Mouse (Mus musculus): ENCODE data around the gene Hnf1a.
A peak's percentile ranks its signal among the peaks of the same experiment; 100 is the strongest.

Hnf1a gene

DNA sequence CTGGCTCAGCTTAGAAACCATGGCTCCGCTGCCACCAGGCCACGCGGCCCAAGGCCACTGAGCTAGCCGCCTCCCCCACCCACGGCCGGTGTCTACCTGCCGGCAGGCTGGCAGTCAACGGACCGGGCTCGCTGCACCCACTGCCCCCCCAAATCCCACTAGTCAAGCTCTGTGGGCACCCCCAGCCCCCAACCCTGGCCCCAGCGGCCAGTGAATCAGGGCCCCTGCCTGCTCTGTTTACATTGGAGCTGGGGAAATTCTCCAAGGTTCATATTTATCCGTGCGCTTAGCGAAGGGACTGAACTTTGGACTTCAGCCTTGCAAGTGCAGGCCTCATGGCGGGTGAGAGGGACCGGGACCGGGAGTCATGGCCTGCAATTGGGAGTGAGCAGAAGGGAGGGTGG is at the start of gene Hnf1a:
Gene Hnf1a, minus strand, starts transcription at position 271 of the 404 bp plus-strand sequence.
- DNase-seq, result no peak

DNA sequence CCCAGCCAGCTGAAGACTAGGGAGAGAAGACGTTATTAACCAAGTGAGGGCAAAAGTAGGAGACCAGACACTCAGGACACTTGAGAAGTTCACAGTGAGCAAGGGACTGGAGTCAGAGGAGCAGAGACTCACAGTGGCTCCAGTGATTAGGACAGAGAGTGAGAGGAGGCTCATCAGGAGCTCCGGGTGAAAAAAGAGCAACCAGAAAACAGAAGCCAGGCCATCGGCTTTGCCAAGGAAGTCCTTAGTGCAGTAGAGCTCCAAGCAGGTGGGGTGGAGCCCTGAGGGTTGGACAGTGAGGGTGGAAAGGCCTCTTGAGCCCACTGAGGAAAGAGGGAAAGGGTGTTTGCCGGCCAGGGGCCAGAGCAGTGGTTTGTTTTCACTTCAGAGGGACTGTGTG is 47.9 kb upstream of the Hnf1a start:
- DNase-seq, result no peak

DNA sequence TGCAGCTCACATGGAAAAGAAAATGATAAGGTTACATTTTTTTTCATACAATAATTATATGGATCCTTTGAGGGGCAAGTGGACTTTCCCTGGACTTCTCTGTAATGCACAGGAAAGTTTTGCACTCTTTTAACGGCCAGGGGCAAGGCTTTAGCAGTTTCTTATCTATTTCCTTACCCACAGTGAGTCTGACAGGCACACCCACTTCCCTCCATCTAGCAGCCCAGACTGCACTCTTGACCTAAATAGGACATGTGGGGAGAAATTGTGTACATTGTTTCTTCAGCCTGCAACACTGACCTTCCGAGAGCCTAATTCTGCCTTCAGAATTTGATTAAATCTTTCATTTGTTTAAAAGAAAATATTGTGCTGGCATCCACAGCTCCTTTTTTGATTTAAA is 47.4 kb upstream of the Hnf1a start:
- DNase-seq, result no peak

DNA sequence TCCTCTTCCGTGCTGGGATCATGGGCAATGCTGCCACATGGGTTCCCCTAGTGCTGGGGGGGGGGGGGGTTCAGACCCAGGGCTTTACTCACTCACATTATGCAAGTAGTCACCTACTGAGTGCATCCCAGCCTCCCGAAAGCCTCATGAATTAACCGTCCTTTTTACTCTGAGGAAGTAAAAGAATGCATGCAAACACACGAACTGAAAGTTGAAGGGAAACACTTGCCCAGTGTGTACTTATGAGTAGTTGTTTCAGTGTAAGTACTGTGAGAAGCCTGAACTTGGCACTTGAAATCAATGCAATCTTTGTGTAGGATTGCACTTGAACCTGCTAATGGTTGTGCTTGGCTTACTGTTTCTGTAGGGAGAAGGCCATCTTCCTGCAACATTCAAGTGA is 44.2 kb upstream of the Hnf1a start:
- DNase-seq, result no peak

DNA sequence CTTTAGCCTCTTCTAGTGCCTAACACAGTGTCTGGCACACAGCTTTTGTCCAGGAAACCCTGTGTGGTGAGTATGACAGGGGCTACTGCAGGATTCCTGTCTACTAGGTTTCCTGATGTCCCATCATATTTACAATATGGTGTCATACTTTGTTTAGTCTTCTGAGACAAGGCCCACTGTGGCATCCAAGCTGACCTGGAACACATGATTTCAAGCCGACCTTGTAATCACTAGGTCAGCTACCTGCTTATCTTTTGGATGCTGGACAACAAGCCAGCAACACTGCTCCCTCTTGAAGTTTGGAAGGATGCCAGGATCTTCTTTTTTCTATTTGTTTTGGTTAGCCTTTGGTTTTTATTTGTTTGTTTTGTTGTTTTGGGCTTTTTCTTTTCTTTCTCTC is 43.7 kb upstream of the Hnf1a start:
- DNase-seq, result no peak

DNA sequence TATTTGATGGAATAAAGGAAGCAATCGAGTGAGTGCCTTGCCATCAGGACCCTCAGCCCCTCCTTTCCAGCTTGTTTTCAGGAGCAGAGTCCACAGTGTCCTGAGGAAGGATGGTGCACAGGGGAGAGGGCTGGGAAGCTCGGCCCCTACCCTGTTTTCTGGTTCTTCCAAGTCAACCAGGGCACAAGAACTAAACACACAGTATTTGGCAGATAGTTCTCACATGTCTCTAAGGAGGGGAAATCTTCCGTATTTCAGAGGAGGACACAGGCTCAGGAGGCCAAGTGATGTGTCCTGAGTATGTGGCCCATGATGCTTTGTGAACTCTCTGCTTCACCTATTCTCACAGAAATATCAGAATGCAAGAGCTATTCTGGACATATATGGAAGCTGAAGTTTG is 42.5 kb upstream of the Hnf1a start:
- no peak for DNase-seq

DNA sequence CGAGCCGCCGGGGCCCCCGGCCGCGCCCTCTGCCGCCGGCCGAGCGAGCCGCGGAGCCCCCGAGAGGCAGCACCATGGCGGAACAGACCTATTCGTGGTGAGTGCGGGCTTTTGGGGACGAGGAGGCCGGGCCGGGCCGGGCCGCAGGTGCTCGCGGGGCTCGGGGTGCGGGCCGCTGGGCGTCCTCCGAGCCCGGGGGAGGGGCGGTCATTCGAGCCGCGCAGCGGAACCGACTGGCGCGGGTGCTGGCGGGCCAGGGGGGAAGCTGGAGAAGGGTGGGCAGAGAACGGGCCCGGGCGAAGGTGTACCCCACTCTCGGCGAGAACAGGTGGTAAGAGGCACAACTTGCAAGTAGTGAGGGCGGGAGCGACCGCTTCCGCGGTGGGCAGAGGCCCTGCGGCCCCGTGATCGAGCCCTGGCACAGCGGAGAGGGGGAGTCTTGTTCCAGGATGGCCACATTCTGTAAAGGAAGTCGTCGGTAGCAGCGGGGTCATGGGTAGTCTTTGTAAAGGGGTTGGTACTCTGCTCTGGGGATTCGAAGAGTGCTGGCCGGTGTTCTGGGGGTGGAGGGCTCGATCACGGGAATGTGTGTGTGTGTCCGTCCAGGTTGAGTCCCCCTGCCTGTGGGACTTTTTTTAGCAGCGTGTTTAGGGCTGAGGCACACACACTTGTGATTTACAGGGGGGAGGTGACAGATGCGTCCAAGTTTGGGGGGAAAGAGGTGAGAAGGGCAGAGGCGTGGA is 40.8 kb upstream of the Hnf1a start:
- DNase-seq, result peak; percentile 47

DNA sequence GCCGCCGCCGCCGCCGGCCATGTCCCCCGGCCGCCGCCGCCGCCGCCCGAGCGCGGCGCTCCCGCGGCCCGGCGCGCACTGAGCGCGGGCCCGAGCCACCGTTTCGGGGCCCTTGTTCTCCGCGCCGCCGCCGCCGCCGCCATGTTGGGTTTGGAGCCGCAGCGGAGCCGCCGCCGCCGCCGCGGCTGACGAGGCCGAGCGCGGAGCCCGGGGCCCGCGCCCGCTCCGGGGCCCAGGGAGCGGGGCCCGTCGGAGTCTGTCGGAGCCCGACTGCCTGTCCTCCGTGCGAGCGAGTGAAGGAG is 40.3 kb upstream of the Hnf1a start:
- no peak for DNase-seq

DNA sequence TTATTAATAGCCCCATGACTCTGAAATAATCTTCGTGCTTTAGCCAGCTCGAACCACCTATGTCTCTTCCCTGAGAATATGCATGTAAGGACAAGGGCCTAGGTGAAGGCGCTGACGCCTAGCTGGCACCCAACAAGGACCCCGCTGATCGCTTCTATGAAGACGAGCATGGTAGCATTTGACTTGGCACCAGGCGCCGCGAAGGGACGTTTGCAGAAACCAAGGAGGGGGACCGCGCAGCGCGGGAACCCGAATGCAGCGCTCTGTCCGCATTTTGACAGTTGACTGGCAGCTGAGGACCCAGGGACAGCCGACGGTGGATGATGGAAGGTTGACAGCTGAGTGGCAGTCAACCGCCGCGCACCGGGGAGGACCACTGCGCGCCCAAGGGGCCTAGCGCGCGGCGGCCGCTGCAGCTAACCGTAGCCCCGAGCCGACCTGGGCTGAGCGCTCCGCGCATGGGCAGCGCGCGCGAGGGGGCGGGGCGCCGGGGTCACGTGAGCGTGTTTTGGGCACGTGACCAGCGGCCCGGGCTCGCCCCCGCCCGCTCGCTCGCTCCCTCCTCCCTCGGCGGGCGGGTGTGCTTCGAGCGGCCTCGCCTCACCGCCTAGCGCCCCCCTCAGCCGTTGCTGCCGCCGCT is 39.8 kb upstream of the Hnf1a start, which contains the start of gene Sppl3:
Gene Sppl3, plus strand, starts transcription at position 561 of the 640 bp plus-strand sequence.
- DNase-seq, result peak; percentile 94

DNA sequence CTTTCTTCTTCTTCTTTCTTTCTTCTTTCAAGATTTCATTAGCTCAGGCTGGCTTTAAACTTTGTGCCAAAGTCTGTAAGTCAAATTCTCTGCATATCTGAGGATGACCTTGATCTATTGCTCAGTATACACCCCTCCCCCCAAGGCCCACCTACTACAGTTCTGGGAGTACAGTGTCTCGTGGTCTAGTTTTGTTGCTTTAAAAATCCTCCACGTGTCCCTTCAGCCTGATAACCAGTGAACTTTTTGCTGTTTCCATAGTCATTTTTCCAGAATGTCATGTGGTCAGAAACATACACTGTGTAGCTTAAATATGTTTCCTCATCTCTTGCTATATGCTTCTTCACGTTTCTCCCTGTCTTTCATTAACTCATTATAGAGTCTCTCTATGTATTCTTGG is 39.1 kb upstream of the Hnf1a start:
- DNase-seq, result no peak

DNA sequence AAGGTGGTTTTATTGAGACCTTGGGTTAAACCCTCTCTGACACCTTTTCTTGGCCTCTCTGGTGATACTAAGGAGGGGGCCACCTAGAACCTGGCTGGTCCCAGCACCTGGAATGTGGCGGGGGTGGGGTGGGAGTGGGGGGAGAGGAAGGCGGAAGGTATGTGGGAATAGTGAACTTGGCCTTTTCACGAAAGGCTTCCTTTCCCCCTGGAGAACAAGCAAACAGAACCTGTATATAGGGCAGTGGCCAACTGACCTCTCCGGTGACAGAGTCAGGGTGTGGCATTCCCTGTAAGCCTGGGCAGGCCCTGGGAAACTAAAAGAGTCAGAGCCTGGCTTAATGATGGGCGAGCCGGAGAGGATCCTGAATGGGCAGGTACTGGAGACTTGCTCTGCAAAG is 38.2 kb upstream of the Hnf1a start:
- DNase-seq, result no peak

DNA sequence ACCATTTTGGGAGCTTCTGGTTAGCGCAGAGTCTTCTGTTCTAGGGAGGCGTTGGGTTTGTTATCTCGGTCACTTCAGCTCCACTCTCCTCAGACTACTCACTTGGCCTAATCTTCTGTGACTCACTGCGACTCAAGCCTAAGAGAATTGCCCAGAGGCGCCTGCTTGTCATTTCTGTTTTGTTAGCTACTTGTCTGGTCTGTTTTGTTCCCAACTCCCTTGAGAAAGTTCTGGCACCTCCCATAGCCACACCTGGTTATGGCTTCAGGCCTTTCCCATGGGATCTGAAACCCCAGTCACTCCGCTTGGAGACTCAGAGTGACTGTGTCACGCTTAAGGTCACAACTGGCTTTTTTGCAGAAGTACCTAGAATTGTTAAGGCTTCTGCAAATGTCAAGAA is 37.4 kb upstream of the Hnf1a start:
- DNase-seq, result no peak

DNA sequence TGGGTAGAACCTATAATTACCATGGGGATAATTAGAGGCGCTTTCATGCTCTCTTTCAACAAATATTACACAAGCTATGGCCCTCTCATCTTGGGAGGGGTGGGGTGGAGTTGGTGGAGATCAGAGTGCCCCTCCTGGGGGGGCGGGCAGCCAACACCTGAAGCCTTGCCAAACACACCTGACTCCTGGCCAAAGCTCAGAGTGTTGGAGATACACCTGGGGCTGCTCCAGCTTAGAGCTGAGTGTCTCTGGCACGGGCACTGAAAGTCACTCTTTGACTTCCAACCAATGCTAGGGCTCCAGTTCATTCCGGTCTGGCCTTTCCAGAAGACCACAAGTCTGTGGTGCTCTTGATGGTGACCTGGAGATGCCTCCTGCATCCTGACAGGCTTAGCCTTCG is 36.9 kb upstream of the Hnf1a start:
- no peak for DNase-seq

DNA sequence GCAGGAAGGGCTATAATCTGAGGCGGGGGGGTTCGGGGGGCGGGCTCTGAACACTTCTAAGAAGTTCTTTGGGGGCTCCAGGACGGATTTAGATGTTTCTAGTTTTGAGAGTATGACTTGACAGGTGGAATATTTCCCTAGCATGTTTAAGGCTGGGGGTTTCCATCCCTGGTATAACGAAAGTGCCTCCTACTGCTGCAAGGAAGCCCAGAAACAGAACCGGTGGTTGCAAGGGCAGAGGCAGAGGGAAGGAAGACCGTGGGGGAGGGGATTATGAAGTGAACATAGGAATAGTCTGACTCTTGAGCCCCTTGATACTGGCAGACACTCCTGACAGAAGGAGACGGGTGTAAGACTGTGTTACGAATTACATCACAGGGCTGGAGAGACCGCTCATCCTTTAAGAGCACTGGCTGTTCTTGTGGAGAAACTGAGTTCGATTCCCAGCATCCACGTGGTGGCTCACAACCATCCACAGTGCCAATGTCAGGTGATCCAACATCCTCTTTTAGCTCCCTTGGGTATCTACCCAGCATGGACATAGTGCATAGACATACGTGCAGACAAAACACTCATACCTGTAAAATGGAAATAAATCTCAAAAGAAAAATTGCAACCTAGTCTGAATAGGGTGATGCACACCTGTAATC is 32.5 kb upstream of the Hnf1a start:
- DNase-seq, result no peak

DNA sequence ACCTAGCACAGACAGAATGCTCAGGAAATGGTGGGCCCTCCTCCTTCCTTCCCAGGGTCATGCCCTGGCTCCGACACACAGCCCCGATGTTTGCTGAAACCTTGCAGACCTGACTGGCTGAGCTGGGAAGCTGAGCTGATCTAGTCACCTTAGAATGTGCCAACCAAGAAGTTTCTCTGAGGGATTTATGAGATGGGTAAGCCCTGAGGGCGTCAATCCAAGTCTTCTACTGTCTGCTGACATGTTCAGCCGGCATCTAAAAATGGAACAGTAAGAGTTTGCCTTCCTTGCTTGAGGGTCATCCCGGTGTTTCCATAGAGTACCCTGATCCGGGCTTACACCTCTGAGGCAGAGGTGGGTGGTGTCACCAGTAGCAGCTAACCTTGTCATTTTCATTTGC is 31.9 kb upstream of the Hnf1a start:
- DNase-seq, result no peak

DNA sequence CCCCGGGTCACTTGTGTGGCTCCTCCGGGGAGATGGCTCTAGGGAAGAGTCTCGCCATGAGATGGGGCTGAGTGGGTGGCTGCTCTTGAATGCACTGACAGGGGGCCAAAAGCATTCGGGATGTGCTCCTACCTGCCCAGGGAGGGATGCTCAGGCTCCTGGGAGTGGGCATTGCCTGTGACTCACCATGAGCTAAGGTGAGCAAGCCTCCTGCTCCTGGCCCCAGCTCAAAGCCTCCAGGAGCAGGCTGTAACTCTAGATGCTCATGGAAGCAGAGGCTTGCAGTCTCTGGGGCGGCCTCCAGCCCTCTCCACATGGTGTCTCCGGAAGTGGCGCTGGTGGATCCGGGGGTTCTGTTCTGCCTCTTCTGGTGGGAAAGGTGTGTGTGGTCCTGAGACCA is 30.6 kb upstream of the Hnf1a start:
- DNase-seq, result no peak

DNA sequence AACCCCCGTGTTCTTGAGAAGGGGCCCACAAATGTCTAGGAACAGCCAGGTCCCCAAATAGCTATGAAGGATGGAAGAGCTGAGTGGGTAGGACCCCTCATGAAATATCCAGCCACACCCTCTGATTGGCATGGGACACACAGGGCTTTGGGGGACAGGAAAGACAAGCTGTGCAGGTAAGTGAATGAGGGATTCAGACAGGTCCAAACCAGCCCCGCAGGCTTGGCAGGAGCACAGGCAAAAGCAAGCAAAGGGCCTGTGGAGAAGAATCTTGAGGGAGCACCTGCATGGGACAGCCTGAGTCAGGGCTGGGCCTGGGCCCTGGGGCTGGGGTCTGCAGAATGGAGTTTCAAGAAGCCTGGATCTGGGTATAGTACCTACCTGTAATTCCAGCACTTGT is 29.6 kb upstream of the Hnf1a start:
- no peak for DNase-seq

DNA sequence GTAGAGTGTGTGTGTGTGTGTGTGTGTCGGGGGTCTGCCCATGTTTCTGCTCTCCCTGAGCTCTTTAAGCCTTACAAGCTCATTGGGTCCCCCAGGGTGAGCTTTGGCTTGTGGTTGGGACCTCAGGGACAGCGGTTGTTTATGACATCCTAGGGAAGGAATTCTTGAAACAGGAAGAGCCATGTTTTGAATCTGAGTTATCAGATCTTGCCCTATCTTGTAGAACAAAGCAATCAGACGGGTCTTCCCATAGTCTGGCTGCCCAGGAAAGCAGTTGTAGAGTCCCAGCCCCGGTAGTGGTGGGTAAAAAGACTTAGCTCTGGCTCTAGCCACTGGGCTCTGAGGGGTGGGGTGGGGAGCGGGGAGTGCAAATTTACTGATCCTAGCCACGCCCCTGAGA is 26.4 kb upstream of the Hnf1a start:
- no peak for DNase-seq

DNA sequence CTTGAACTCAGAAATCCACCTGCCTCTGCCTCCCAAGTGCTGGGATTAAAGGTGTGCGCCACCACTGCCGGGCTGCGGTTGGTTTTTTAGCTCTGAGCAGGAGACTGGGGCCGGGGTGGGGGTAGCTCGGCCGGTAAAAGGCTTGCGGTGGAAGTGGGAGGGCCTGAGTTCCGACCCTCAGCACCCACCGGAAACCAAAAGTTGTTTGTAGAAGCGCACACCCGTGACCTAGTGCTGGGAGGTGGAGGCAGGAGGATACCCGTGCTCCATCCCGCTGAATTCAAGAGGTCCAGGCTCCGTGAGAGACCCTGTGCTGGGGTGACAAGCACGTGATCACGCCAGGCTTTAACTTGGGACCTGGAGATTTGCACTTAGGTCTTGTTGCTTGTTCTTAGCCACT is 25.6 kb upstream of the Hnf1a start:
- DNase-seq, result no peak

DNA sequence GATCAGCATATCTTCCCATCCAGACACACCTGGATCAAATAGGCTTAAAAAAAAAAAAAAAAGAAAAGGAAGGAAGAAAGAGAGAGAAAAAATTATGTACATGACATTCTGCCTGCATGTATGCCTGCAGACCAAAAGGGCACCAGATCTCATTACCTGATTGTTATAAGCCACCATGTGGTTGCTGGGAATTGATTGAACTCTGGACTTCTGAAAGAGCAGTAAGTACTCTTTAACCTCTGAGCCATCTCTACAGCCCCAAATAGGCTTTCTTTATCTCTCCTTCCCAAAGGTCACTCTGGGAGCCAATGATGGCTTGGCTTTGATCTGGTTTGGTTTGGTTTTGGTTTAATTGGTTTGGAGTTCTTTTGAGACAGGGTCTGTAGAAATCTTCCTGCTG is 14.2 kb upstream of the Hnf1a start:
- DNase-seq, result no peak

DNA sequence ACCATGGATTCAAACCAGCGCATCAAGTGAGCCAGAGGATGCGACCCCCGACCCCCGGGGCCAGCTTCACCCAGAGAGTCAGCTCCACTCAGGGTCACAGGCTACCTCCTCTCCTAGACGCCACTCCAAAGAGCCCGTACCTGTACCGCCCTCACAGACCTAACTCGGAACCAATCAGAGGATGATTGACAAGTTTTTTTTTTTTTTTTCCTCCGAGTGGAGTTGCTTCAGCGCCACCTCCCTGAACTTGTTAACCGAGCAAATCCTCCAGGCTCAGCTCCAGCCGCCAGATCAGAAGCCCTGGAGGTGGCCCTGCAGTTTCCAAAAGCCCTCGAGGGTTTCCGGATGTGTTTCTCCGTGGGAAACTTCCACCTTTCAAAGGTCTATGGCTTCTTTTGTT is 11.1 kb upstream of the Hnf1a start:
- no peak for DNase-seq

DNA sequence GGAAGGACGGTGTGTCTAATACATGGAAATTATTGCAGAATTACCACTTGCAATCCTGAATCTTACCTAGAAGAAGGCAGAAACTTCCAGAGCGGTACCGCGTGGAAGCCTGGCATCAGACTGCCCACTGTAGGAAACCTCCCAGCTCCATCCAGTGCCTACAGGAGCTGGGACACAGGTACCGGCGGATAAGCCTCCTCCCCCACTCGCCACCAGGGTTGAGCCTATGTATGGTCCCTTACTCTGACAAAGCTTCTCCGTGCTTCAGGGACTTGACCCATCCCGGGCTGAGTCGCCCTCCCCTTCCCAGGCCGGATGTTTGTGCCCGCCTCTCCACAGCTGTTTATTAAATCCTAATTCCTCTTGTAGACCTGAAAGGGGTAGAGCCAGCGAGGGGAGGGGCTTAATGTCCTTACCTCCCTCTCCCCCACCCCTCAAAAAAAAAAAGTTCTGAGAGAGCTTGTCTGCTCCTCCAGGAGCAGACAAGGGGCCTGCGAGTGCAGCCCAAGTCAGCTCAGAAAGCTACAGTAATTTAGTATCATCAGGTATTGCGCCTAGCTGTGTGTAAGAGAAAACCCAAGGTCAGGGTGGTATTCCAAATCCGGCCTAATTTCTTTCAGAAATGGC is 9.3 kb upstream of the Hnf1a start:
- no peak for DNase-seq

DNA sequence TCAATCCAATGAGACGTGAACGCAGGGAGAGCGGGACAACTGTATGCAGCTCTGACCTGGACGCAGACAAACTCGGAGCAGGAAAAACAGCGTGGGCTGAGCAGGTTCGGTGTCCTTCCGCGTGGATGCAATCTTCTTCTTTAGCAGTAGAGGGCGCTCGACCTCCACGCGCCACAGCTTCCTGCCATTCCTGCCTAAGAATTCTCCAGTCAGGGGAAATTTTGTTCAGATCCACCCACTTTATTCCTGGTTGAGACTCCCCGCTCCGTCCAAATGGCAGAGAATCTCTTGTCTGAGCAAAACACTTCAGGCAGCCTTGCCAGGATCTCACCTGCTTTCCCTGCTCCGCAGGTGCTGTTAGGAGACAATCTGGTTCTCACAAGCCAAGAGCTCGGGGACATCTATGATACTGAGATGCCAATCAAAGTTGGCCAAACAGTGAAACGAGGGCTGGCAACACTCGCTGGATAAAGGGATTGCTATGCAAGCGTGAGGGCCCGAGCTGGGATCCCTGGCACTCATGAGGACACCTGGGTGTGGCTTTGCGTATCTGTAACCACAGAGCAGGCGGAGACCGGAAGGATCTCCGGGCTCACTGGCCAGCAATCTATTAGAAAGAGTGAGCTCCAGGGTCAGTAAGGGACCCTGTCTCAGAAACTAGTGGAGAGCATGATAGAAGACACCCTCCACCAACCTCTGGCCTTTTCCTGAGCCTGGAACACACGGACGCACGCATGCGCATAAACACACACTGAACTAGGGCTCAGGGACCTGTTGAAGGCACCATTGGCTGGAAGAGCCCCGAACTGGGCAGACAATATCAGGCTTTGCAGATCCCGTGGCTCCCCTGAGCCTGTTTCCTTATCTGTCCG is 8.6 kb upstream of the Hnf1a start:
- DNase-seq, result peak; percentile 76

Measured in cerebellum, adult 11 months (tissue).